Mouse (Mus musculus) lung, postnatal 0 days (tissue): ENCODE results near the gene Tex9. TPM values are rescaled to one million over a fixed set of nuclear protein-coding genes. Genes with fewer than 3 reads are reported as not detected.
"Not testable (repeated sequence)": the region's sequence is repeated elsewhere in the genome, so short reads cannot be mapped to it uniquely, and the experiment has no call there.

Source experiments
- ATAC-seq: fragments of 200-750 bp; cut with Nextera tagmentation; 2 replicates; pipeline ENCODE4 v1.8.0; 2017; ENCODE audit warnings: moderate library complexity
- DNase-seq: peaks from one replicate; pipeline ENCODE4 v3.0.0-alpha.2; 2016; ENCODE audit warnings: low spot score
- H3K27ac ChIP-seq: fragments of 300-500 bp; sonication (generic); 2 replicates; pipeline ENCODE4 v1.5.1; 2014; ENCODE audit warnings: antibody characterized with exemption, mild to moderate bottlenecking, low read length, mixed read lengths
- H3K27me3 ChIP-seq: fragments of 300-500 bp; sonication (generic); replicated peaks from 2 replicates; pipeline ENCODE4 v1.6.1; 2014; ENCODE audit warnings: low read length, mixed read lengths; ENCODE audit not compliant: insufficient read depth
- H3K36me3 ChIP-seq: fragments of 300-500 bp; sonication (generic); 2 replicates; pipeline ENCODE4 v1.6.1; 2014; ENCODE audit warnings: low read length, mixed read lengths; ENCODE audit not compliant: insufficient read depth
- H3K4me1 ChIP-seq: fragments of 300-500 bp; sonication (generic); 2 replicates; pipeline ENCODE4 v1.6.1; 2014; ENCODE audit warnings: antibody characterized with exemption, low read depth, low read length, mixed read lengths; ENCODE audit not compliant: insufficient read depth
- H3K4me2 ChIP-seq: fragments of 300-500 bp; sonication (generic); replicated peaks from 2 replicates; pipeline ENCODE4 v1.6.1; 2014; ENCODE audit warnings: low read depth, mild to moderate bottlenecking, low read length, moderate library complexity, mixed read lengths
- H3K4me3 ChIP-seq: fragments of 300-500 bp; sonication (generic); 2 replicates; pipeline ENCODE4 v1.5.1; 2014; ENCODE audit warnings: low read depth, low read length
- H3K9ac ChIP-seq: fragments of 300-500 bp; sonication (generic); replicated peaks from 2 replicates; pipeline ENCODE4 v1.6.1; 2014; ENCODE audit warnings: low read depth, mild to moderate bottlenecking
- H3K9me3 ChIP-seq: fragments of 300-500 bp; sonication (generic); 2 replicates; pipeline ENCODE4 v1.6.1; 2016; ENCODE audit warnings: low read length, mixed read lengths
- CTCF ChIP-seq: IDR thresholded peaks from 2 replicates; pipeline ENCODE4 v1.5.1; 2016; ENCODE audit warnings: antibody characterized with exemption, mild to moderate bottlenecking
- EP300 ChIP-seq: IDR thresholded peaks from 2 replicates; pipeline ENCODE4 v1.6.1; 2016; ENCODE audit warnings: antibody characterized with exemption, mild to moderate bottlenecking, control low read depth
- WGBS: fragments of 180-500 bp; shearing (Covaris S2); extraction: QIAGEN DNeasy Blood & Tissue Kit; methylation state at CpG from one replicate; pipeline ENCODE4 v1.1.7; 2014; 5-methylcytosine and 5-hydroxymethylcytosine counted together
- polyA plus RNA-seq: library from polyadenylated mRNA; unstranded; fragments of >200 nt; fragmentation: Nextera tagmentation; extraction: Ambion mirVana; gene quantifications from 2 replicates; pipeline ENCODE4 v1.2.1, GENCODE M21; 2015

Gene Tex9
- polyA plus RNA-seq, 1 experiment from 2014 or later = 7.6 TPM

DNA sequence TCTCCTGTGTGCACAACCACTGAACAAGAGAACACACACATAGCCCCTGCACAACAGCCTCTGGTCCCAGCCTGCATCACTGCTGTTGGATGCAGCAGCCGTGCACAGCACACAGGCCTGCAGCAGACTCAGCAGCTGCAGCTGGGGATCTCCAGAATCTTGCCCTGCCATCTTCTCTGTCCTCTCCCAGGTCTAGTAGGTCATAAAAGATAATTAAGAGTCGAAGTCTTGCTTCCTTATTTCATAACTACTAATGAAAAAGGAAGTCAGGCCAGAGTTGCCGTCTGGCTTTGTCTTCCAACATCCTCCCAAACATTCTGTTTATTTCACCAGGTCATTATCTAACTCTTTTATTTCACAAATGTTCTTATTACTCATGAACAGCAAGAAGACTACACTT is 31.2 kb downstream of the Tex9 start:
- no peak overlapping the region for H3K9ac ChIP-seq
- no peaks in the 10 kb centered on the region for H3K36me3 ChIP-seq
- ATAC-seq (no peak), DNase-seq (no peak)
- no peak overlapping the region for H3K4me3 ChIP-seq
- TF ChIP-seq CTCF (no peak), EP300 (no peak)
- H3K9me3 ChIP-seq = no peaks in the 10 kb centered on the region
- H3K4me2 ChIP-seq = no peak overlapping the region
- H3K4me1 ChIP-seq = no peaks in the 10 kb centered on the region
- WGBS = 71% methylated on average over 3 of the region's 3 CpGs
- H3K27me3 ChIP-seq = no peaks in the 10 kb centered on the region
- no peak overlapping the region for H3K27ac ChIP-seq

DNA sequence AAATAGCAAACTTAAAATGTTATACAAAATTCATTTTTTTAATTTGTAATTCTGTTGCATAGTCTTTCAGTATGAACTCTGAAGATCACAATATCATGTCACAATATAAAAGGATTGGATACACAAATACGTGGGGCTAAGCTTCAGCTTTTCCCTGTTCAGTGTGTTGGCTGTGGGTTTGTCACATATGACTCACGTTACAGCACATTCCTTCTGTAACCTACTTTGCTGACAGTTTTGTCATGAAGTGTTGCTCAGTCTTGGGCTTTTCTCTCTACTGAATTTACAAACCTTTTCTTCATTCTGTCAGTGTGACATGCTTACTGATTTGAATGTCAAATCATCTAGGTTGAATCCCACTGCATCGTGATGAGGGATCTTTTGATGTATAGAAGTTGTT is 32.3 kb downstream of the Tex9 start:
- ATAC-seq = no peak
- Histone ChIP-seq H3K27ac (no peak overlapping the region), H3K36me3 (no peaks in the 10 kb centered on the region), H3K4me3 (no peak overlapping the region), H3K9ac (no peak overlapping the region; the same call in 1 of the 2 replicates), H3K4me2 (no peak overlapping the region), H3K27me3 (no peaks in the 10 kb centered on the region), H3K4me1 (no peaks in the 10 kb centered on the region), H3K9me3 (no peaks in the 10 kb centered on the region)
- DNase-seq = no peak
- no peak for TF ChIP-seq CTCF
- TF ChIP-seq EP300 = no peak
- 83% methylated on average over 3 of the region's 3 CpGs for WGBS

DNA sequence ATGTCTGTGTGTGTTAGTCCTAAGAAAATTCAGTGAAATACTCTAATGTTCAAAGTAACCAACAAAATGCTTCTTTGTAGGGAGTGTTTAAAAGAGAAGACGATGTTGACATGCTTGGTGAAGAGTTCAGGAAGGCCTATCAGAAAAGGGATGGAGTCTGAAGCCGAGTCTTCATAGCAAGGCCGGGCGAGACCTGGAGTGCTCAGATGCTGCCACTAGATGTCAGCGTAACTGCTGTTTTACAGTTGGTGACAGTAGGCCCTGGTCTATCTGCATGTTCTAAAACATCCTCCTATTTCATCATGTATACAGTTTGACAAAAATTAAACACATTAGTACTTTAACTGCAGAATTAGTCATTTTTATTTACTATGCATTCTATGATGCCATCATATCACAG is 33.8 kb downstream of the Tex9 start:
- H3K27me3 ChIP-seq = no peaks in the 10 kb centered on the region
- no peaks in the 10 kb centered on the region for H3K36me3 ChIP-seq
- no peak overlapping the region for H3K9ac ChIP-seq
- ATAC-seq = peak; percentile 75
- WGBS = 20% methylated on average over 5 of the region's 5 CpGs
- H3K4me1 ChIP-seq = no peaks in the 10 kb centered on the region
- H3K9me3 ChIP-seq = no peaks in the 10 kb centered on the region
- peak; percentile 77 for DNase-seq
- TF ChIP-seq CTCF (peak; percentile 85), EP300 (no peak)
- H3K4me3 ChIP-seq = no peak overlapping the region
- H3K4me2 ChIP-seq = no peak overlapping the region
- H3K27ac ChIP-seq = no peak overlapping the region

DNA sequence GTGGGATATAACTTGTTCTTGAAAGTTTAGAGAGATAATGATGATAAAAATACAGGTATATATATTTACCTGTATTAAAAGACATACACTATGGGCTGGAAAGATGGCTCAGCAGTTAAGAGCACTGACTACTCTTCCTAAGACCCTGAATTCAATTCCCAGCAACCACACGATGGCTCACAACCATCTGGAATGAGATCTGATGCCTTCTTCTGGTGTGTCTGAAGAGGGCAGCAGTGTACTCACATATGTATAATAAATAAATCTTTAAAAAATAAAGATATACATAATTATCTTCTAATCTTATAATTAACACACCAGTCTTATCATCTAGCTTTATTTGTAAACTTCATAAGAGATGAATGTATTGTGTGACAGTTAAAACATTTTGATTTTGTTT is 35.6 kb downstream of the Tex9 start:
- WGBS = 41% methylated on average over 1 of the region's 1 CpGs
- Histone ChIP-seq H3K4me3 (no peak overlapping the region), H3K4me1 (no peaks in the 10 kb centered on the region), H3K9me3 (no peaks in the 10 kb centered on the region), H3K4me2 (no peak overlapping the region), H3K9ac (no peak overlapping the region), H3K27ac (no peak overlapping the region), H3K27me3 (no peaks in the 10 kb centered on the region), H3K36me3 (no peaks in the 10 kb centered on the region)
- DNase-seq = no peak
- ATAC-seq = no peak
- TF ChIP-seq CTCF = no peak
- no peak for TF ChIP-seq EP300

DNA sequence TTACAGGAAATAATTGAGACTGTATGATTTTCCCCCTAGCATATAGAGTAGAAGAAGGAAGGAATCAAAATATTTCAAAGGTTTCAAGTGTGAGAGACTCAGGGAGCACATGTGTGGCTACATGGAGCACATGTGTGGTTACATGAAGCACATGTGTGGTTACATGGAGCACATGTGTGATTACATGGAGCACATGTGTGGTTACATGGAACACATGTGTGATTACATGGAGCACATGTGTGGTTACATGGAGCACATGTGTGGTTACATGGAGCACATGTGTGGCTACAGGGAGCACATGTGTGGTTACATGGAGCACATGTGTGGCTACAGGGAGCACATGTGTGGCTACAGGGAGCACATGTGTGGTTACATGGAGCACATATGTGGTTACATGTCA is 37.7 kb downstream of the Tex9 start:
- ATAC-seq, H3K9me3 ChIP-seq, H3K4me1 ChIP-seq, H3K27ac ChIP-seq, H3K4me2 ChIP-seq, H3K4me3 ChIP-seq, DNase-seq, H3K36me3 ChIP-seq, H3K27me3 ChIP-seq, H3K9ac ChIP-seq: not testable (repeated sequence)

DNA sequence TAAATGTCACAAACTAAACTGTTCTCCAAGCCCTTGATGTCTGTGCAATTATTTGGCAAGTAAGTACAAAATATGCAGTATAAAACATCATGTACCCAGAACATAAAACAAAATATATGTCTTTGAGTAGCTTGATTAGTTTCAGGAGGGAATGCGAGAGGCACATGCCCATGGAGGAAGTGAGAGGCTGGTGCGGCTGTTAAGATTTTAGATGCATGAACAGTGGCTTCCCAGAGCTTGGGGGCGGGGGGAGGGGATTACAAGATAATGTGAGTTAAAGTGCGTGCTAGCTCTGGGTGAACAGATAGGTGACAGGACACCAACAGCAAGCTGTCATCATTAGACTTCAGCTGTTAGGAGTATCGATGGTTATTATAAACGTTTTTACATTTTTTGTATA is 40.9 kb downstream of the Tex9 start:
- no peak for DNase-seq
- Histone ChIP-seq H3K36me3 (no peaks in the 10 kb centered on the region), H3K4me3 (no peak overlapping the region), H3K4me2 (no peak overlapping the region), H3K4me1 (no peaks in the 10 kb centered on the region; the same call in 1 of the 2 replicates), H3K27me3 (no peaks in the 10 kb centered on the region), H3K27ac (no peak overlapping the region), H3K9ac (no peak overlapping the region), H3K9me3 (no peaks in the 10 kb centered on the region)
- TF ChIP-seq CTCF (no peak), EP300 (no peak)
- WGBS = 68% methylated on average over 6 of the region's 6 CpGs
- no peak for ATAC-seq

DNA sequence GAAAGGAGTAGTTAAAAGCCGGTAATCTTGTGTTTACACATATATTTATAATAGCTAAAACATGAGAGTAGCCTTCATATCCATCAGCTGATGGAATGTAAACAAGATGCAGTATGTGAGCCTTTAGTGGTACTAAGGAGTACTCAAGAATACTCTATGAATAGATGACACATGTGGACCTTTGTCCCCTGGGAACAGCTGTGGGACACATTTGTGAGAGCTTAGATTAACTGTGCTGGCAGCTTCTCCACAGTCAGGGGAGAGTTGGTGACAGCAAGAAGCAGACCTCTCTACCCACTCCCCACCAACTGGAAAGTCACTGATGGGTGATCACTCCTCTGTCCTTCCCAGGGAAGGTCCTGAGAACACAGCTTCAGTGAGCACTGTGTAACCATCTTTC is 41.6 kb downstream of the Tex9 start:
- TF ChIP-seq EP300 (no peak), CTCF (no peak)
- Histone ChIP-seq H3K36me3 (no peaks in the 10 kb centered on the region), H3K4me3 (no peak overlapping the region), H3K9ac (no peak overlapping the region), H3K4me2 (no peak overlapping the region), H3K27ac (no peak overlapping the region), H3K9me3 (no peaks in the 10 kb centered on the region), H3K4me1 (no peaks in the 10 kb centered on the region; the same call in 1 of the 2 replicates), H3K27me3 (no peaks in the 10 kb centered on the region)
- WGBS = 52% methylated on average over 1 of the region's 1 CpGs
- ATAC-seq (no peak), DNase-seq (no peak)
